In genomic region chr4:65420511-65420931, GRCm38 (mm10) we compare ENCODE assay signal across 7 mouse cellular contexts.
A peak's percentile ranks its signal among the peaks of the same experiment; 100 is the strongest.
DNase-seq lines count a peak whose midpoint lies in the region; ATAC-seq lines count a peak whose summit lies in the region.

No protein-coding gene starts in this region.

- peak; percentile 63; the same call in 1 of the 2 replicates for ATAC-seq in intestine, embryonic 16.5 days
- peak; percentile 92 for ATAC-seq in lung, embryonic 16.5 days (ENCODE audit: low read depth)
- ATAC-seq in stomach, embryonic 16.5 days (ENCODE audit: insufficient read depth, low FRiP score), result peak; percentile 74; the same call in 1 of the 2 replicates

- peak; percentile 32 for DNase-seq in urinary bladder, postnatal 14 days (ENCODE audit: low spot score)
- DNase-seq in urinary bladder, adult 2 months (ENCODE audit: low spot score), result no peak
- peak; percentile 42 for DNase-seq in forebrain, embryonic 10.5 days (ENCODE audit: extremely low spot score, low spot score)
- DNase-seq in layer of hippocampus, adult 9-11 months, result no peak

- no peaks in the 10 kb centered on the region for H3K27me3 ChIP-seq in forebrain, embryonic 10.5 days (ENCODE audit: poor library complexity, severe bottlenecking)
- H3K27me3 ChIP-seq in intestine, embryonic 16.5 days (replicated peaks; ENCODE audit: control insufficient read depth, insufficient read depth, low read length), result no peaks in the 10 kb centered on the region
- H3K27me3 ChIP-seq in lung, embryonic 16.5 days (ENCODE audit: control insufficient read depth, insufficient read depth, low read depth, low read length), result no peaks in the 10 kb centered on the region
- H3K27me3 ChIP-seq in stomach, embryonic 16.5 days (ENCODE audit: control insufficient read depth, insufficient read depth, low read length), result no peaks in the 10 kb centered on the region

- H3K9ac ChIP-seq in intestine, embryonic 16.5 days (ENCODE audit: low read depth, low read length), result no peak overlapping the region
- H3K9ac ChIP-seq in lung, embryonic 16.5 days (ENCODE audit: low read length), result no peak overlapping the region
- H3K9ac ChIP-seq in stomach, embryonic 16.5 days (ENCODE audit: low read length), result no peak overlapping the region

- H3K4me2 ChIP-seq in intestine, embryonic 16.5 days (ENCODE audit: low read depth, low read length), result no peak overlapping the region
- no peak overlapping the region for H3K4me2 ChIP-seq in lung, embryonic 16.5 days (ENCODE audit: low read depth, low read length)
- H3K4me2 ChIP-seq in stomach, embryonic 16.5 days (ENCODE audit: low read depth, low read length), result no peak overlapping the region

- peak overlapping the region; percentile 79 for H3K27ac ChIP-seq in forebrain, embryonic 10.5 days
- H3K27ac ChIP-seq in intestine, embryonic 16.5 days (ENCODE audit: low read length), result peak overlapping the region; percentile 20; the same call in 1 of the 2 replicates
- peak overlapping the region; percentile 72 for H3K27ac ChIP-seq in lung, embryonic 16.5 days (ENCODE audit: low read length)
- H3K27ac ChIP-seq in stomach, embryonic 16.5 days (ENCODE audit: low read length), result peak overlapping the region; percentile 44

- no peak overlapping the region for H3K4me3 ChIP-seq in forebrain, embryonic 10.5 days
- H3K4me3 ChIP-seq in intestine, embryonic 16.5 days (ENCODE audit: low read length), result no peak overlapping the region
- no peak overlapping the region for H3K4me3 ChIP-seq in lung, embryonic 16.5 days (ENCODE audit: low read length)
- H3K4me3 ChIP-seq in stomach, embryonic 16.5 days (replicated peaks; ENCODE audit: low read length), result no peak overlapping the region

- H3K36me3 ChIP-seq in forebrain, embryonic 10.5 days (replicated peaks), result no peaks in the 10 kb centered on the region
- H3K36me3 ChIP-seq in intestine, embryonic 16.5 days (ENCODE audit: control insufficient read depth, insufficient read depth, low read length), result no peaks in the 10 kb centered on the region
- no peaks in the 10 kb centered on the region for H3K36me3 ChIP-seq in lung, embryonic 16.5 days (ENCODE audit: control insufficient read depth, insufficient read depth, low read length)
- no peaks in the 10 kb centered on the region for H3K36me3 ChIP-seq in stomach, embryonic 16.5 days (ENCODE audit: control insufficient read depth, insufficient read depth, low read length)

- WGBS in forebrain, embryonic 10.5 days, result 6% methylated on average over 3 of the region's 3 CpGs
- 9% methylated on average over 3 of the region's 3 CpGs for WGBS in intestine, embryonic 16.5 days
- 5% methylated on average over 3 of the region's 3 CpGs for WGBS in lung, embryonic 16.5 days
- WGBS in stomach, embryonic 16.5 days, result 10% methylated on average over 3 of the region's 3 CpGs

- H3K4me1 ChIP-seq in forebrain, embryonic 10.5 days, result peaks cover 14% of the 10 kb centered on the region
- H3K4me1 ChIP-seq in intestine, embryonic 16.5 days (ENCODE audit: control insufficient read depth, insufficient read depth, low read length), result 0 out of 2 replicates have a peak, but pooled peaks cover 2% of the 10 kb centered on the region
- H3K4me1 ChIP-seq in lung, embryonic 16.5 days (replicated peaks; ENCODE audit: control insufficient read depth, insufficient read depth, low read length), result peaks cover 6% of the 10 kb centered on the region
- peaks cover 10% of the 10 kb centered on the region; the same call in 1 of the 2 replicates for H3K4me1 ChIP-seq in stomach, embryonic 16.5 days (ENCODE audit: control insufficient read depth, insufficient read depth, low read length)

- no peaks in the 10 kb centered on the region for H3K9me3 ChIP-seq in forebrain, embryonic 10.5 days
- no peaks in the 10 kb centered on the region for H3K9me3 ChIP-seq in intestine, embryonic 16.5 days (ENCODE audit: control insufficient read depth, low read length)
- H3K9me3 ChIP-seq in lung, embryonic 16.5 days (ENCODE audit: control insufficient read depth, low read length), result no peaks in the 10 kb centered on the region
- H3K9me3 ChIP-seq in stomach, embryonic 16.5 days (replicated peaks; ENCODE audit: control insufficient read depth, low read length), result no peaks in the 10 kb centered on the region

Comparison
In these comparisons a context has a peak if more than half of its experiments do, and no peak if none do; other contexts are left out.
1. DNase-seq: peak in urinary bladder, postnatal 14 days (single experiment) and forebrain, embryonic 10.5 days (single experiment); none in urinary bladder, adult 2 months (single experiment) and layer of hippocampus, adult 9-11 months (single experiment).
2. H3K27ac ChIP-seq: peak in every context shown above with its lines; median percentile 79 in forebrain, embryonic 10.5 days; 72 in lung, embryonic 16.5 days; 44 in stomach, embryonic 16.5 days; 20 in intestine, embryonic 16.5 days.
3. Peak in every context shown above with its lines, with median percentiles within 50 percentile points of each other: ATAC-seq.